Mouse (Mus musculus): ENCODE measurements around the gene Mogs. TPM values are rescaled to one million over a fixed set of nuclear protein-coding genes. Genes with fewer than 3 reads are reported as not detected.

Gene Mogs
- 10 to 100 TPM; 42.7 to 48.9 TPM for total RNA-seq (2021)
- long read RNA-seq, experiment 1, transcript Mogs-201 (4 exons, 2,780 nt), result major isoform, 101 of 126 reads
- long read RNA-seq, experiment 1, partial matches to known transcripts, result 1 of 126 reads
- long read RNA-seq, experiment 1, other reads (novel, unspliced or antisense), result 22 of 126 reads
- long read RNA-seq, experiment 2, transcript Mogs-201 (4 exons, 2,780 nt), result major isoform, 72 of 87 reads
- long read RNA-seq, experiment 2, partial matches to known transcripts, result 7 of 87 reads
- long read RNA-seq, experiment 2, other reads (novel, unspliced or antisense), result 6 of 87 reads

- peak; percentile 98 for DNase-seq
Observed at GRCm38 (mm10) chr6:83115011-83115671, at the start of gene Mogs. TSS of gene Mogs (plus strand) at chr6:83115496.

GRCm38 (mm10) chr6:83065995-83066394 is 49.3 kb upstream of the Mogs start:
- DNase-seq, result no peak

- no peak for DNase-seq
Observed at GRCm38 (mm10) chr6:83066441-83066840, 48.9 kb upstream of the Mogs start.

GRCm38 (mm10) chr6:83068221-83068620 is 47.1 kb upstream of the Mogs start:
- DNase-seq, result no peak

- DNase-seq, result no peak
Observed at GRCm38 (mm10) chr6:83068706-83069487, 46.4 kb upstream of the Mogs start.

- DNase-seq, result no peak
Observed at GRCm38 (mm10) chr6:83069488-83070246, 45.6 kb upstream of the Mogs start.

- no peak for DNase-seq
Observed at GRCm38 (mm10) chr6:83070247-83070310, 45.2 kb upstream of the Mogs start, which contains the start of gene Tlx2. TSS of gene Tlx2 (minus strand) at chr6:83070293.

- DNase-seq, result peak; percentile 54
Observed at GRCm38 (mm10) chr6:83070311-83071219, 44.7 kb upstream of the Mogs start.

GRCm38 (mm10) chr6:83071220-83071619 is 44.1 kb upstream of the Mogs start:
- DNase-seq, result peak; percentile 55

GRCm38 (mm10) chr6:83074979-83075378 is 40.3 kb upstream of the Mogs start:
- no peak for DNase-seq

GRCm38 (mm10) chr6:83077630-83078323 is 37.5 kb upstream of the Mogs start, which contains the start of gene Pcgf1:
TSS of gene Pcgf1 (plus strand) at chr6:83077869.
- DNase-seq, result peak; percentile 63

- DNase-seq, result peak; percentile 99
Observed at GRCm38 (mm10) chr6:83078324-83078858, 36.9 kb upstream of the Mogs start.

GRCm38 (mm10) chr6:83080210-83080609 is 35.1 kb upstream of the Mogs start:
- DNase-seq, result no peak

GRCm38 (mm10) chr6:83083497-83083896 is 31.8 kb upstream of the Mogs start:
- peak; percentile 49 for DNase-seq

- no peak for DNase-seq
Observed at GRCm38 (mm10) chr6:83084477-83084876, 30.8 kb upstream of the Mogs start.

GRCm38 (mm10) chr6:83086121-83087035 is 28.9 kb upstream of the Mogs start, which contains the start of gene Lbx2:
TSS of gene Lbx2 (plus strand) at chr6:83086367.
- peak; percentile 62 for DNase-seq

GRCm38 (mm10) chr6:83087205-83087925 is 27.9 kb upstream of the Mogs start:
- peak; percentile 69 for DNase-seq

GRCm38 (mm10) chr6:83087926-83088260 is 27.4 kb upstream of the Mogs start:
- no peak for DNase-seq
